Mouse (Mus musculus) megakaryocyte-erythroid progenitor cell, adult 5 weeks (primary cell): ENCODE results near the gene Ccdc40. TPM values are rescaled to one million over a fixed set of nuclear protein-coding genes. Genes with fewer than 3 reads are reported as not detected.

Experiments used
- polyA plus RNA-seq: library from polyadenylated mRNA; stranded (reverse); fragments of >175 nt; gene quantifications from 2 replicates; pipeline ENCODE4 v1.2.3, GENCODE M21; 2012

Gene Ccdc40
- 7.7 and 10.5 TPM in 2 replicates for polyA plus RNA-seq

DNA sequence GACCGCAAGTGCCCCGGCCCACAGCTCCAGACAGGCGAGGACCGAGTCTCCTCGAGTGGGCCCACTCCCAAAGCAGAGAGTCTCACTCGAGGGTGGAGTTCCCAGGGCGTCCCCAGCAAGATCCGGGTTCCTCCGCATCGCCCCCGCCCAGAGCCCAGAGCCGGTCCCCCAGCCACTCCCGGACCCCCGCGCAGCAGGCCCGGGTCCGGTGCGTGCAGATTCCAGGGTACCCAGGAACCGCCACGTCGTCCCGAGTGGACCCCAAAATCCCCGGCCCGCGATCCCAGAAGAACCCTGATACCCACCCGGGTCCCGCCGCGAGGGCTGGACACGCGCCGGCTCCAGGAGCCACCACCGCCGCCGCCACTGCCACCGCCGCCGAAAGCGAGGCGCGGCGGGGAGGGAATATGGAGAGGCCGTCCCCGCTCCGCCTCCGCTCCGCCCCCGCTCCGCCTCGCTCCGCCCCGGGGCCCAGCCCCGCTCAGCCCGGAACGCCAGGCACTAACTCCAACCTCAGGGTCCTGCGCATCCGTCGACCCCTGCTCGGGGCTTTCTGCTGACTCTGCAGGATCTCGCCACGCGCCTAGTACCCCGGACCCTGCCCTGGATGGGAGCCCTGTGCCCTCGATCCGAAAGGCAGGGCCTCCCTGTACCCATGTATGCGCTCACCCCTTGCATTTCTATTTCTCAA lies at the start of gene Ccdc40, which contains the start of gene Tbc1d16:
TSS of gene Ccdc40 (plus strand) at position 482 of the 691 bp plus-strand sequence.
TSS of gene Tbc1d16 (minus strand) at position 409 of the 691 bp plus-strand sequence.

DNA sequence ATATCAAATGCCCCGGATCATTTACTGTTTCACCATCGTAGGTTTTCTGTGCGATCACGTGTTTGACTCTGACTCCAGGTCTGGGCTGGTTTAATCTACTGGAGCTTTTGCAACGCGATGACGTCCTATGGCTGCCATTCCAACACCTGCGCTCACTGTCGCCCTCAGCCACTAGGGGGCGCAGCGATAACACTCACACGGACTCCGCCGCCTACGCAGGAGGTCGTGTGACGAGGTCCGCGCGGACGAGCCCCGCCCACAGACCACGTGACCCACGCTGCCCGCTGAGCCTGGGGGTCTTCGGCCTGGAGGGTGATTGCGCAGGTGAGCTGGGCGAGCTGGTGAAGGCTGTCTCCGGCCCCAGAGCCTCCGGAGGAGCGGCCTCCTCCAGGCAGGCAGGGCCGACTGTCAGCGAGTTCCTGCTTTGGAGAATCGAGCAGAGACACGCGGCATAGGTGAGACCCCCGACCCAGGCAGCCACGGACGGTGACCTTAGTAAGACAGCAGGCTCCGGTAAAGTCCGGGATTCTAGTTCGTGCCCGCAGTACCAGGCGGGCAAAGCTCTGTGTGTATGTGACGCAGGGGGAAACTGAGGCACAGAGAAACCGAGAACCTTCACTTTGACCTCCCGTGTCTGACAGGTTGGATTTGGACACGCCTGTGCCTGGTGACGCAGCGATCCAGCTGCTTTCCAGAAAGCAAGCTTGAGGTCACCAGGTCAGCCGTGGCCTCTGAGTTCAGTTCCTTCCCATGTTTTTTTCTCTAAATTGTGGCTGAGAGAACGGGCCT lies 39.6 kb downstream of the Ccdc40 start, which contains the start of gene Gaa:
TSS of gene Gaa (plus strand) at position 120 of the 789 bp plus-strand sequence.

GRCm38 (mm10) chr11:119299391-119300245 lies 71.2 kb downstream of the Ccdc40 start, which contains the start of gene Eif4a3:
Gene Eif4a3, minus strand, starts transcription at chr11:119300089.

DNA sequence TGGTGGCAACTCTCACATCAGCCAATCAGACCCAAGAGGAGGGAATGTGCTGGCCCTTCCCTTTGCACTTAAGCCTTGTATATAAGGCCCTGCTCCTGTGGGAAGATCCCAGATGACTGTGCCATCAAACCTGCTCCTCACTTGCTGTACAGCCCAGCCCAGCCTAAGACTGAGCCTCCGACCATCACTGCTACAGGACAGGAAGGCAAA lies 79.2 kb downstream of the Ccdc40 start, which contains the start of gene Card14:
TSS of gene Card14 (plus strand) at position 111 of the 210 bp plus-strand sequence.

Other genes starting within 250 kb of the Ccdc40 start
- not detected in 2 replicates for gene Enpp7, start 240.4 kb upstream of the Ccdc40 start, polyA plus RNA-seq
- 5.2 and 7.9 TPM in 2 replicates for gene Cbx2, start 205.6 kb upstream of the Ccdc40 start, polyA plus RNA-seq
- gene Cbx8, start 187.6 kb upstream of the Ccdc40 start, polyA plus RNA-seq, result 14.2 TPM in 2 replicates
- gene Cbx4, start 142.4 kb upstream of the Ccdc40 start, polyA plus RNA-seq, result 159 and 168 TPM in 2 replicates
- gene Tbc1d16, start 73 bp upstream of the Ccdc40 start, polyA plus RNA-seq, result 4.4 and 6.0 TPM in 2 replicates
- 139 and 145 TPM in 2 replicates for gene Gaa, start 39.3 kb downstream of the Ccdc40 start, polyA plus RNA-seq
- gene Eif4a3, start 71.5 kb downstream of the Ccdc40 start, polyA plus RNA-seq, result 229 and 275 TPM in 2 replicates
- not detected in 2 replicates for gene Card14, start 79.2 kb downstream of the Ccdc40 start, polyA plus RNA-seq
- gene Sgsh, start 127.0 kb downstream of the Ccdc40 start, polyA plus RNA-seq, result 7.8 and 13.6 TPM in 2 replicates
- gene Slc26a11, start 127.0 kb downstream of the Ccdc40 start, polyA plus RNA-seq, result 2.2 and 2.8 TPM in 2 replicates
- 4.4 and 5.8 TPM in 2 replicates for gene Rnf213, start 164.5 kb downstream of the Ccdc40 start, polyA plus RNA-seq